Comparison of ENCODE assay signal across 25 mouse cellular contexts in genomic region chr5:105974576-105975177, GRCm38 (mm10).
A peak's percentile ranks its signal among the peaks of the same experiment; 100 is the strongest.
DNase-seq lines count a peak whose midpoint lies in the region; ATAC-seq and TF ChIP-seq lines count a peak whose summit lies in the region.
"Had no signal": no experiment of that assay in that cellular context is flagged by ENCODE, and none has a peak within 500 bp of the region (broad histone marks: within the 10 kb centered on the region; RNA-seq: fewer than 3 reads in every experiment).

No protein-coding gene starts in this region.

- intact Hi-C loops in left cerebral cortex, postnatal 14 days (cut with DNase I), result no loop called here

- H3K4me3 ChIP-seq in forebrain, embryonic 14.5 days (ENCODE audit: low read depth, low read length), result no peak overlapping the region
- no peak overlapping the region for H3K4me3 ChIP-seq in forebrain, embryonic 12.5 days (replicated peaks)
- no peak overlapping the region for H3K4me3 ChIP-seq in lung, postnatal 0 days (ENCODE audit: low read depth, low read length)
- no peak overlapping the region for H3K4me3 ChIP-seq in midbrain, embryonic 15.5 days
- H3K4me3 ChIP-seq: erythroblast, embryonic 14.5 days; heart, embryonic 12.5 days; liver, embryonic 13.5 days; neural tube, embryonic 12.5 days had no signal

- no peak overlapping the region for H3K4me2 ChIP-seq in forebrain, embryonic 14.5 days (ENCODE audit: low read length)
- no peak overlapping the region for H3K4me2 ChIP-seq in forebrain, embryonic 12.5 days
- H3K4me2 ChIP-seq in lung, postnatal 0 days (replicated peaks; ENCODE audit: low read depth, low read length), result no peak overlapping the region
- H3K4me2 ChIP-seq in midbrain, embryonic 15.5 days, result peak overlapping the region; percentile 44; the same call in 1 of the 2 replicates
- H3K4me2 ChIP-seq: liver, embryonic 13.5 days had no signal

- H3K27ac ChIP-seq in forebrain, embryonic 14.5 days (ENCODE audit: low read depth, low read length), result no peak overlapping the region
- no peak overlapping the region for H3K27ac ChIP-seq in forebrain, embryonic 12.5 days
- H3K27ac ChIP-seq in lung, postnatal 0 days (ENCODE audit: low read length), result peak overlapping the region; percentile 9; the same call in 1 of the 2 replicates
- peak overlapping the region; percentile 51 for H3K27ac ChIP-seq in midbrain, embryonic 15.5 days
- H3K27ac ChIP-seq: embryonic facial prominence, embryonic 13.5 days; hindbrain, embryonic 10.5 days; hindbrain, postnatal 0 days; limb, embryonic 13.5 days; liver, embryonic 13.5 days; neural tube, embryonic 12.5 days had no signal

- 53% methylated on average over 18 of the region's 18 CpGs for WGBS in forebrain, embryonic 14.5 days
- 62% methylated on average over 18 of the region's 18 CpGs for WGBS in forebrain, embryonic 12.5 days
- WGBS in lung, postnatal 0 days, result 57% methylated on average over 18 of the region's 18 CpGs
- WGBS in midbrain, embryonic 15.5 days, result 24% methylated on average over 18 of the region's 18 CpGs

- no peak overlapping the region for H3K9ac ChIP-seq in forebrain, embryonic 14.5 days (ENCODE audit: low read length)
- no peak overlapping the region for H3K9ac ChIP-seq in forebrain, embryonic 12.5 days
- no peak overlapping the region for H3K9ac ChIP-seq in lung, postnatal 0 days (replicated peaks; ENCODE audit: low read depth)
- H3K9ac ChIP-seq in midbrain, embryonic 15.5 days, result no peak overlapping the region
- H3K9ac ChIP-seq: embryonic facial prominence, embryonic 13.5 days; heart, embryonic 12.5 days; limb, embryonic 13.5 days; liver, embryonic 13.5 days; neural tube, embryonic 12.5 days had no signal

- no peaks in the 10 kb centered on the region for H3K27me3 ChIP-seq in forebrain, embryonic 14.5 days (replicated peaks; ENCODE audit: control insufficient read depth, insufficient read depth, low read length)
- H3K27me3 ChIP-seq in forebrain, embryonic 12.5 days, result 0 out of 2 replicates have a peak, but pooled peaks cover 8% of the 10 kb centered on the region
- no peaks in the 10 kb centered on the region for H3K27me3 ChIP-seq in lung, postnatal 0 days (replicated peaks; ENCODE audit: insufficient read depth, low read length)
- no peaks in the 10 kb centered on the region for H3K27me3 ChIP-seq in midbrain, embryonic 15.5 days (replicated peaks)
- H3K27me3 ChIP-seq: embryonic facial prominence, embryonic 13.5 days; heart, embryonic 12.5 days; limb, embryonic 13.5 days; liver, embryonic 13.5 days; neural tube, embryonic 12.5 days had no signal

- H3K9me3 ChIP-seq in forebrain, embryonic 14.5 days (replicated peaks; ENCODE audit: control insufficient read depth, low read length), result no peaks in the 10 kb centered on the region
- H3K9me3 ChIP-seq in forebrain, embryonic 12.5 days, result no peaks in the 10 kb centered on the region
- H3K9me3 ChIP-seq in lung, postnatal 0 days (ENCODE audit: low read length), result no peaks in the 10 kb centered on the region
- H3K9me3 ChIP-seq in midbrain, embryonic 15.5 days, result no peaks in the 10 kb centered on the region
- H3K9me3 ChIP-seq: embryonic facial prominence, embryonic 13.5 days; heart, embryonic 12.5 days; hindbrain, embryonic 10.5 days; limb, embryonic 13.5 days; liver, embryonic 13.5 days; megakaryocyte, embryonic 14.5 days; neural tube, embryonic 12.5 days had no signal

- H3K4me1 ChIP-seq in forebrain, embryonic 14.5 days (ENCODE audit: control insufficient read depth, insufficient read depth, low read length), result peaks cover 6% of the 10 kb centered on the region; the same call in 1 of the 2 replicates
- H3K4me1 ChIP-seq in forebrain, embryonic 12.5 days, result peaks cover 13% of the 10 kb centered on the region
- no peaks in the 10 kb centered on the region; the same call in 1 of the 2 replicates for H3K4me1 ChIP-seq in lung, postnatal 0 days (ENCODE audit: insufficient read depth, low read depth, low read length)
- H3K4me1 ChIP-seq in midbrain, embryonic 15.5 days, result peaks cover 30% of the 10 kb centered on the region
- H3K4me1 ChIP-seq: liver, embryonic 13.5 days; neural tube, embryonic 12.5 days had no signal

- peak; percentile 44 for DNase-seq in forebrain, embryonic 14.5 days (ENCODE audit: low spot score)
- DNase-seq in lung, postnatal 0 days (ENCODE audit: low spot score), result no peak
- no peak for DNase-seq in lung, postnatal 14 days
- no peak for DNase-seq in left cerebral cortex, postnatal 14 days (ENCODE audit: low spot score in 2 of 2)
- no peak for DNase-seq in spleen, postnatal 10 days (ENCODE audit: low spot score in 2 of 2)
- DNase-seq: adrenal gland, postnatal 25 days; cerebellum, adult 11-12 months; cerebellum, postnatal 14 days; heart, postnatal 10 days; kidney, adult 9 months; kidney, postnatal 14 days; liver, embryonic 13.5 days; thymus, postnatal 14 days had no signal

- no peak for TF ChIP-seq CTCF in lung, postnatal 0 days (IDR thresholded peaks at IDR 0.05)

- no peak for TF ChIP-seq EP300 in lung, postnatal 0 days (IDR thresholded peaks at IDR 0.05)

- no peak for ATAC-seq in forebrain, embryonic 14.5 days
- no peak for ATAC-seq in forebrain, embryonic 12.5 days (ENCODE audit: low FRiP score)
- no peak for ATAC-seq in lung, postnatal 0 days
- ATAC-seq in midbrain, embryonic 15.5 days (replicated peaks), result peak; percentile 86
- ATAC-seq: CD4-positive, CD25-positive, alpha-beta regulatory T cell, adult 4 months; hindbrain, postnatal 0 days; intestine, embryonic 16.5 days had no signal

- no peaks in the 10 kb centered on the region for H3K36me3 ChIP-seq in forebrain, embryonic 14.5 days (ENCODE audit: control insufficient read depth, insufficient read depth, low read length)
- no peaks in the 10 kb centered on the region for H3K36me3 ChIP-seq in forebrain, embryonic 12.5 days (replicated peaks)
- H3K36me3 ChIP-seq in lung, postnatal 0 days (ENCODE audit: insufficient read depth, low read length), result no peaks in the 10 kb centered on the region
- H3K36me3 ChIP-seq in midbrain, embryonic 15.5 days (replicated peaks), result no peaks in the 10 kb centered on the region
- H3K36me3 ChIP-seq: embryonic facial prominence, embryonic 13.5 days; heart, embryonic 12.5 days; hindbrain, embryonic 10.5 days; limb, embryonic 13.5 days; liver, embryonic 13.5 days; neural tube, embryonic 12.5 days had no signal

Comparison
In these comparisons a context has a peak if more than half of its experiments do, and no peak if none do; other contexts are left out.
1. H3K27ac ChIP-seq: peak in lung, postnatal 0 days (single experiment) and midbrain, embryonic 15.5 days (single experiment); none in forebrain, embryonic 14.5 days (single experiment) and forebrain, embryonic 12.5 days (single experiment).